Mouse (Mus musculus) left cerebral cortex, postnatal 36 days (tissue): ENCODE data around the gene Nf2. TPM values are rescaled to one million over a fixed set of nuclear protein-coding genes. Genes with fewer than 3 reads are reported as not detected.
"Not testable (repeated sequence)": the region's sequence is repeated elsewhere in the genome, so short reads cannot be mapped to it uniquely, and the experiment has no call there.

Experiments used
- DNase-seq, 2 experiments: peaks; one replicate each; pipeline ENCODE4 v3.0.0; 2021 to 2022; ENCODE audit warnings: low spot score in 2 of 2, mixed read lengths in 1 of 2
- intact Hi-C: fragments of 180-260 bp; cut with DNase I; formaldehyde crosslinking; loops from one replicate; pipeline ENCODE4 v1.15.1; 2025
- total RNA-seq, 2 experiments: library from RNA; stranded (reverse); gene quantifications; 2 replicates each; pipeline ENCODE4 v1.2.3; 2021

Nf2 gene
- total RNA-seq, 2 experiments from 2014 or later, result 73.3 to 75.0 TPM

DNA sequence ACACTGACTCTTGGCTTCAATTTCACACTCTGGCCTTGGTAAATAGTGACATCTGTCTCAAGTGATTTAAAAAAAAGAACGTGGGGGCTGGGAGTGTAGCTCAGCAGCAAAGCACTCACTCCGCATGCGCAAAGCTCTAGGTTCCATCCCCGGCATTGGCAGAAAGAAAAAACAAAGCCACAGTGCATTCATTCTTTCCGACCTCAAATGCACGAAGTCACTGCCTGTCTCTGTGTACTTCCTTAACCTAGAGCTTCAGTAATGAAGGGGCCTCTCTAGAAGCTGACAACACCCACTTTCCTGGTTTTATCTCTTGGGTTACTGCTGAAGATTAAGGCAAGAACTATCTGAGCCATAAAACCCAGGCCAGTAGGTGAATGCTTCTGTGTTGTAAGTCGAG, 45.4 kb downstream of the Nf2 start:
- no peak for DNase-seq
- intact Hi-C loops, result no loop called here

DNA sequence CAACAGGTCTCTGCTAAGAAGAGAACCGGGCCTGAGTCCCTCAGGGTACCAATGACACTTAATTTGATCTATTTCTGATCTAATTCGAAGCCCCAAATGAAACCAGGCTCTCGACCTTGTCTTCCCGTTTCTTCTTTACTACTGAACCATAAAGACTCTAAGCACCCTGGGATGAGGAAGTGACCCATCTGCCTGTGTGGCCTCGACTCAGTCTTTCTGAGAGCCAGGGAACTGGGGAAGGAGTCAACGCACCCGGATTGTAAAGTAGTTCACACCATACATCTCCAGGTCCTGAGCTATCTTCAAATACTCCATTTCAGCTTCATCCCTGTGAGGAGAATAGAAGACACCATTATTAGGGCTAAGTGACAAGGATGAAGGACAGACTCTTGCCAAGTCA, 45.9 kb downstream of the Nf2 start:
- intact Hi-C loops, result no loop called here
- no peak for DNase-seq

GRCm38 (mm10) chr11:4803008-4803407, 46.3 kb downstream of the Nf2 start:
- intact Hi-C loops, result no loop called here

GRCm38 (mm10) chr11:4802401-4802800, 46.9 kb downstream of the Nf2 start:
- intact Hi-C loops, DNase-seq: not testable (repeated sequence)

More at GRCm38 (mm10) chr11:4803008-4803407, 46.3 kb downstream of the Nf2 start:
- peak; percentile 31 to 43 for DNase-seq

- intact Hi-C loops, result no loop called here
These were observed 48.7 kb downstream of the Nf2 start for GRCm38 (mm10) chr11:4800654-4801053.

DNA sequence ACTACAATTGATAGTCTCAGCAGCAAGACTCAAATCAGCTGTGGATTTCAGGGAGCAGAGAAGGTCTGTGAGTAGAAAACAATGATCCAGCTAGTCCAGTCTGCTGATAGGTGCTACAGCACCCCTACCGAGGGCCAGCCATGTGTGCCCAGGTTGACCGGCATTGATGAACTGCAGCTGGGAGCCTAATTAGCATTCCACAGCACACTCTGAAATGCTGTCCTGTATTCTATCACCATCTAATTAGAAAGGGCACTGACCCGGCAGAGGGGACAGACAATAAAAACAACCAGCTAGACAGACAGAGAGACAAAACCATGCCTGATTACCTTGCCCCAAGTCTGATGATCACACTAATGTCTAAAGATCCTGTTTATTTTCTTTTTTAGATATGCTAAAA, 56.3 kb downstream of the Nf2 start:
- intact Hi-C loops, result no loop called here

More at GRCm38 (mm10) chr11:4800654-4801053, 48.7 kb downstream of the Nf2 start:
- DNase-seq, result no peak

DNA sequence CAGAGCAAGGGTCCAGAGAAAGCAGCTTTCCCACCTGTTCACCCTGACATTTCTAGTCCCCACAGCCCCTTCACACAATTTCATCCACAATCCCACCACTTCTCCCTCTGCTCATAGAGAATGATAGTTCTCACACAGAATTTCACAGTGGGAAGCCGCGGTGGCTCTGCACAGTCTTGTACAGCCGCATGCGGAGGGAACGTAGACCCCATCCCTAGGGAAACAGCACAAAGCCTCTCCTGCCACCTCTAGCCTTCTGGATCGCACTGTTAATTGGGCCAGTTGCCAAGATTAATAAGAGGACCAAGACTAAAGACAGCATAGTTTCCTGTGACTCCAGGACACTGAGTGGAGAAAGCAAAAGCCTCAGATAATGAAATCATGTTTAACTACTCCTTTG, 57.8 kb downstream of the Nf2 start:
- intact Hi-C loops, result no loop called here

More for the DNA sequence above, 56.3 kb downstream of the Nf2 start:
- DNase-seq, result no peak

GRCm38 (mm10) chr11:4789691-4790090, 59.6 kb downstream of the Nf2 start:
- intact Hi-C loops, result no loop called here
- no peak for DNase-seq

More for the DNA sequence above, 57.8 kb downstream of the Nf2 start:
- no peak for DNase-seq

DNA sequence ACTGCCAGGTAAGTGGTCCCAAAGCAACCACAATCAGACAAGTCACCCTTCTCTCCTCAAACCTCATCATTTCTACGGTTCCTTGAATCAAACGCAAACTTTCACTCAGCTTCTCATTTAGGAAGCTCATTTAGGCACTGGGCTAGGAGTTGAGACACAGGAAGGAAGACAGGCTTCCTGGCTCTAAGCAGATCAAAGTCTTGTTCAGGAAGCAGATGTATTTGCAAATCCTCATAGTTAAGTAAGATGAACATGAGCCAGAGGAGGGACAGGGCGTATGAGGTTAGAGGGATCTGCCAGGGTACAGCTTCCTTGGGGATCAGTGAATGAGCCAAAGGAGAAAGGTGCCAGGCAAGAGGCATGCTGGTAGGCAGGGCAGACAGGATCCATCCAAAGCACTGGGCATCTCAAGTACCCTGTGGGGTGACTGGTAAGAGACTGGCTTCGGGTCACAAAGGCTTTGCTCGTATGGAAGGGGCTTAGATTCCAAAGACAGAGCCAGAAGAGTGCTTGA, 64.7 kb downstream of the Nf2 start:
- no peak for DNase-seq
- intact Hi-C loops, result no loop called here

- DNase-seq, result no peak
- intact Hi-C loops, result no loop called here
These were observed 66.2 kb downstream of the Nf2 start for GRCm38 (mm10) chr11:4783116-4783515.

GRCm38 (mm10) chr11:4780927-4781326, 68.4 kb downstream of the Nf2 start:
- no peak for DNase-seq
- intact Hi-C loops, result no loop called here

- peak in 1 of 2 experiments; percentile 50 for DNase-seq
- intact Hi-C loops, result no loop called here
These were observed 76.4 kb downstream of the Nf2 start for GRCm38 (mm10) chr11:4772925-4773324.

DNA sequence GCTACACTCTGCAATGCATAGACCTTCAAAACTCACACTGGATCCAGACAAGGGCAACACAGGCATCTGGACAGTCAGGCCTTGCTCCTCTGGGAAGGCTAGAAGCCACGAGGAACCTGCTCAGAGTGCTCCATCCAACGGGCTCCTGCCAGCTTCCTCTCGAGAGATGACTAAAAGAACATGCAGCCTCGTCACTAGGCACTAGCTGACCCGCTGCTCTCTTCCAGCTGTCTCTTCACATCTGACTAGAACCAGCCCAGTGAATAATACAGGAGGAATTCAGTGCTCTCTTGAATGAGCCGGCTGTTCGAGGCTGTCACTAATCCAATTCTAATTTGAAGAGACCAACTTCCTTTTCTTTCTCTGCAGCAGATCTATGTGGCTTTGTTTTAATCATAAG, 77.6 kb downstream of the Nf2 start:
- intact Hi-C loops, result no loop called here
- DNase-seq, result no peak

- no peak for DNase-seq
- intact Hi-C loops, result no loop called here
These were observed 79.5 kb downstream of the Nf2 start for GRCm38 (mm10) chr11:4769881-4770280.

- intact Hi-C loops, result no loop called here
- no peak for DNase-seq
These were observed 80.0 kb downstream of the Nf2 start for GRCm38 (mm10) chr11:4769293-4769692.

GRCm38 (mm10) chr11:4768399-4768798, 80.9 kb downstream of the Nf2 start:
- no peak for DNase-seq

DNA sequence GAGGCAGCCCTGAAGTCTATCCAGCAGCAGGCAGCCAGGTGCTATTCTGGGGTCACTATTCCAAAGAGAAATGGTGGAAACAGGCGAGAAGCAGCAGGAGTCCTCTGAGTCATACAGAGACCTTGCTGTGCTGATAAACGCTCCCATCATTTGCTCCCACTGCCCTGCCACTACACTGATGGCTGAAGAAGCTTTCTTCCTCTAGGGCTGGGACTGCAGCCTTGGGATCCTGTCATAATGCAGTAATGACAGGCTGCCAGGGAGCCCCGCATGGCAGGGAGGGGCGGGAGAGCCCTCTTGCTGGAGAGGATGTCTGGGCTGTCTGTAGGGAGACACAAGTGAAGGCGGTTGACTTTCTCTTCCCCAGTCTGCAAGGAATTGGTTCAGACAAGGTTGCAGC, 84.9 kb downstream of the Nf2 start:
- intact Hi-C loops, result no loop called here
- DNase-seq, result no peak

More at GRCm38 (mm10) chr11:4768399-4768798, 80.9 kb downstream of the Nf2 start:
- intact Hi-C loops, result no loop called here

- intact Hi-C loops, result no loop called here
- no peak for DNase-seq
These were observed 85.7 kb downstream of the Nf2 start for GRCm38 (mm10) chr11:4763631-4764030.

DNA sequence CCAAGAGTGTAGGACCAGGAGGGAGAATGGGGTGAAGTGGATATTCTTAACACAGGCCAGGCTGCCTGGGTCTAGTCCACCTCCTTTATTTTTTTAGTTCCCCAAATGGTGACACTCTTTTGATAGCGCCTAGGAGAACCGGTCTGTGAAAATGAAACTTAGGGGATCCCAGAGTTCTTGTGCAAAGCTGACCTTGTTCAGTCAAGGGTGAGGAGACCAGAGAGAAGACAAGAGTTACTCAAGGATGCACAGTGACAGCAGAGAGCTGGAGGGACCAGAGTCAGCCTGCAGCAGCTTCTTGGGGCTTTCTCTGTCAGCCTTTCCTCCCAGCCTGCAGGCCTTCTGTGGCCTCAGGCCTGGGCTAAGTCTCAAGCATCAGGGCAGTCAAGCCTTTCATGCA, 86.8 kb downstream of the Nf2 start:
- no peak for DNase-seq
- intact Hi-C loops, result no loop called here

DNA sequence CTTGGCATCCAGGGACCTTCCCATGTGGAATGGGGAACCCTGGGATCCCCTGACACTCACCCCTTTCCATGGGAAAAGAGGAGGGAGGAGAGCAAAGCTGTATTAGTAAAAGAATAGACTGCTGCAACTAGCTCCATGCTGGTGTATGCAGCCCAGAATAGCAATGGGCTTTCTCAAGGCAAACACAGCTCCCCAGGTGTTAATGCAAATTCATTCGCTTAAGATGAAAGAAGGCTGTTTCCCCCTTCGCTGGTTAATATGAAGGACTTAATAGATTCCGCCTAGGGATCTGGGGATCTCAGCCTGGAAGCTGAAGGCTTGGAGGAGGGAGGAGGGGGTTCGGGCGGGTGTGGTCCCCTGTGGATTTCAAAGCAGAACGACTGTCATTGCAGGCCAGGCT, 87.3 kb downstream of the Nf2 start:
- intact Hi-C loops, result no loop called here
- no peak for DNase-seq

- intact Hi-C loops, result no loop called here
- no peak for DNase-seq
These were observed 88.9 kb downstream of the Nf2 start for GRCm38 (mm10) chr11:4760438-4760837.

DNA sequence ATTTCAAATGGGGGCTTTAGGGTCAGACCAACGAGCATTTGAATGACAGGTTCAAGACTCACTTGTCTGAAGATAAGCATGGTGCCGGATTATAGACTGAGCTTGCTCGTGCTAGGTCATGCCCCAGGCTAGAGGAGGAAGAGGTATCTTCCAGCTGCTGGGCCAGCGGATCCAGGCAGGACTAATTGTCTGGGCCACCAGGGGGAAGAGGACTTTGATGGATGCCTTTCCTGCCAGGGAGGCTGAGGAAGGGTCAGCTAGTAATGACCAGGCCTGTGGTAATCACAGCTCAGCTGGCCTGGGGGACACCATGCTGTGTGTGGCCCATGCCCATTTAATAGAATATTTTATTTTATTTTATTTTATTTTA, 91.6 kb downstream of the Nf2 start:
- intact Hi-C loops, result no loop called here
- no peak for DNase-seq
